Mouse (Mus musculus): Measurements from ENCODE around the gene Ears2.
A peak's percentile ranks its signal among the peaks of the same experiment; 100 is the strongest.

Ears2 gene

GRCm38 (mm10) chr7:122044106-122044505 lies 23.0 kb downstream of the Ears2 start:
- DNase-seq, result no peak

DNA sequence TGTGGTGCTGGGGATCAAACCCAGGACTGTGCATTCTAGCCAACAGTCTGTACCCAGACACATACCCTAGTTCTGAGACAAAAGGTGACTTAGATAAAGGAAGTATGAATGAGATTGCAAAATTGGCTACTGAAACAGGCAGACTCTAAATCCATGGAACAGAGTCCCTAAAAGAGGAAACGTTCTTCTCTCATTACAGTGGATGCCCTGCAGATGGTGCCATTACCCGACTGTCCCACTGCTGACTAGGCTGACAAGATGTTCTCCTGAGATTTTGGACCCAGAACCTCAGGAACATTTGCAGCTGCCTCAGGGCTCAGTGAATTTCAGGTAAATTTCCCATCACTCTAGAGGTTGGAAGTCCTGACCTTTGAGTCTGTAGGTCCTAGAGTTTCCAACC lies 32.7 kb downstream of the Ears2 start:
- DNase-seq, result no peak

GRCm38 (mm10) chr7:122033371-122033770 lies 33.7 kb downstream of the Ears2 start:
- no peak for DNase-seq

DNA sequence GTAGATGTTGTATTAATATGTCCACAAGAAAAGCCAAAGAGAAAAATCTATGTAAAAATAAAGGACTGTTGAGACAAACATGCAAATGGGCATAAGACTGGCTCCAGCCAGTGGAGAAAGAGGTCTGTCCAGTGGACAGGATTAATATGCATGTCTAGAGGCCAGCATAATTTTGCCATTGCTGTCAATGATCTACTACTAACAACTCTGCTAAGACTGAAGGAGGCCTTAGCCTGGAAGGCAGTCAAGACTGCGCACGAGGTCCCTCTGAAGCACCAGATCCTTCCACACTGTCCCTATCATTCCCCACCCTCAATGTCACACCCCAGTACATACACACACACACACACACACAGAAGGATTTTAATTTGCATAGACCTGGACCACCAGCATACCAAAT lies 44.9 kb downstream of the Ears2 start:
- no peak for DNase-seq

- DNase-seq, result peak; percentile 95
Measured at GRCm38 (mm10) chr7:122020667-122021354, 46.3 kb downstream of the Ears2 start, which contains the start of gene Gga2. Gene Gga2, minus strand, starts transcription at chr7:122021222.

GRCm38 (mm10) chr7:122020273-122020666 lies 46.8 kb downstream of the Ears2 start:
- peak; percentile 44 for DNase-seq

GRCm38 (mm10) chr7:122018978-122019377 lies 48.1 kb downstream of the Ears2 start:
- no peak for DNase-seq

GRCm38 (mm10) chr7:122018247-122018646 lies 48.8 kb downstream of the Ears2 start:
- DNase-seq, result no peak

GRCm38 (mm10) chr7:122015734-122016133 lies 51.3 kb downstream of the Ears2 start:
- peak; percentile 56 for DNase-seq

GRCm38 (mm10) chr7:122015105-122015504 lies 52.0 kb downstream of the Ears2 start:
- peak; percentile 66 for DNase-seq

GRCm38 (mm10) chr7:122012949-122013348 lies 54.1 kb downstream of the Ears2 start:
- no peak for DNase-seq

DNA sequence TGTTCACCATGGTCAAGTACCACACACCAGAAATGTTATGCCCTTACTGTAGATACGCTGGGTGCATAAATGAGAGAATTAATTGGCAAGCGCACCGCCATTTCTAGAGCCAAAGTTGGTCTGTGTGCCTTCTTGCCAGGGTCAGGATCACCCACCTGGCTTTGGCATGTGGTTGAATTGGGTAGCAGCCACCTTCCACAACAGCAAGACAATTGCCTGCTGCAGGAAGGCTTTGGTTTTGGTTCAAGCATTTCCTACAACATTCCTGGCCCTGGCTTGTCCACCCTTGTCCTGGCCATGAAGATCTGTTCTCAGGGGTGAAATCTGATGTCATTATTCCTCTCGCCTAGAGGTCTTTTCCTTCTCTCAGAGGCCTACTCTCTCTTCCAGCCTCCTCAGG lies 54.7 kb downstream of the Ears2 start:
- no peak for DNase-seq

DNA sequence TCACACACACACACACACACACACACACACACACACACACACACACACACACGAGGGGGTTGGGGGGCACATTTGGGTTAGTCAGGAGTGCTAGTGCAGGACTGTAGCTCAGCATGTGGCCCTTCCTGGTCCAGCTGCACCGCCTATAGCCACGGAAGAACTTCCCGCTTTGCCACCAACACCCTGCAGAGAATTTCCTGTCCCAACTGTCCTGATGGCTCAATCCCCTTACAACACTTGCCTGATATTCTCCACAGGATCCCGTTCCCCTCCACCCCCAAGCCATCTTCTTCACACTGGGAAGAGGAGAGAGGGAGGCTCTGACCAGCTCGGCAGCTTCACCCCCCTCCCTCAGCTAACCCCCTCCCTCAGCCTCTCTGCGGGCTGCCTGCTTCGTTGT lies 66.7 kb downstream of the Ears2 start:
- DNase-seq, result no peak

- no peak for DNase-seq
Measured at GRCm38 (mm10) chr7:121995961-121996360, 71.1 kb downstream of the Ears2 start.
